Mouse (Mus musculus): ENCODE results near the gene Grin2c. TPM values are rescaled to one million over a fixed set of nuclear protein-coding genes. Genes with fewer than 3 reads are reported as not detected.

Gene Grin2c
- polyA plus RNA-seq, 1 experiment from 2014 or later: 0.05 TPM

DNA sequence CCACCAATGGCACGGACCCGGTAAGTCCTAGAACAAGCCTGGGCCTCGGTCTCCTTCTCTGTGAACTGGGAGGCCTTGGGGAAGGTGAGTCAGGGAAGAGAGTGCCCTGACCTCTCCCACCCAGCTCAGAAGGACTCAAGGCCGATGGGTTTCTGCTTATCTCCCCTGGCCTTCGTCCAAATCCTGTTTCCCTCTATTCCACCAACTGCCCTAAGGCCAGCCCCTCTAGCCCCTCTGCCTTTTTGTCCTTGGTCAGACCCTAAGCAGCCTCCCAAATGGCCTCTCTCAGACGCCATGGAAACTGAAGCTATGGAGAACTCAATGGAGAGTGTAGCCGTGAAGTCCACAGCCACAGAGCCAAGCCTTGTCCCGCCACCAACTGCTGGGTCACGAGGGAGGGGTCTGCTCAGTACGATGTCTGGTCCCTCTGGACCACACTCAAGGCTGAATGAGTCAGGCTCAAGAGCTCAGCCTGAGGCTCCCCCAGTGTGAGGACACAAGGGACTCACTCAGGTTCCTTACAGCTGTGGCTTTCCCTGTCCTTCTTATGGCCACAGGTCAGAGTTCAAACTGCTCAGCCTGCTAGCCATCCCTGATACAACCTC is 6.0 kb upstream of the Grin2c start:
- H3K27me3 ChIP-seq: peaks cover 19% of the 10 kb centered on the region
- peaks cover 6% of the 10 kb centered on the region; the same call in 1 of the 2 replicates for H3K36me3 ChIP-seq
- no peak overlapping the region for H3K4me3 ChIP-seq
- H3K27ac ChIP-seq: no peak overlapping the region
- no peak overlapping the region for H3K4me2 ChIP-seq
- no peaks in the 10 kb centered on the region for H3K9me3 ChIP-seq
- no peak overlapping the region for H3K9ac ChIP-seq
- H3K4me1 ChIP-seq: peaks cover 17% of the 10 kb centered on the region
- ATAC-seq (ENCODE audit: borderline replicate concordance, extremely low read depth, low FRiP score, low TSS enrichment): no peak
- WGBS: 66% methylated on average over 10 of the region's 10 CpGs

DNA sequence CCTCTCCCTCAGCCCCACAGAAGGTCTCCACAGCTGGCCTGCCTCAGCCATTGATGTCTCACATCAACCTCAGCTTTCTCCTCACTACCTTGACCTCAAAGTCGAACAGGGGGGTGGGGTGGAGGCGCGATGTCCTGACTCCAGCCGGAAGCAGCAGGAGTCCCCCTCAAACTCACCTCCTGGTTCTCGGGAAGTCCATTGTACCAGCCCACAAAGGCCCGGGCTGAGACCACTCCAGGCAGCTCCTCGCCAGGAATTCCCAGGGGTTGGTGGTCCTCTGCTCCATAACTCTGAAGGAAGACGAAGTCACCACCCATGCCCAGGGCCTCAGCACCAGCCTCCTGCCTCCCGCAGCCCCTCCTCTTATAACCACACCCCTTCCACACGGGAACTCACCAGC is 4.4 kb upstream of the Grin2c start:
- Histone ChIP-seq H3K36me3 (peaks cover 6% of the 10 kb centered on the region; the same call in 1 of the 2 replicates), H3K27me3 (peaks cover 34% of the 10 kb centered on the region), H3K4me1 (peaks cover 22% of the 10 kb centered on the region), H3K4me2 (no peak overlapping the region), H3K27ac (no peak overlapping the region), H3K9ac (no peak overlapping the region), H3K4me3 (no peak overlapping the region), H3K9me3 (no peaks in the 10 kb centered on the region)
- ATAC-seq (ENCODE audit: borderline replicate concordance, extremely low read depth, low FRiP score, low TSS enrichment): no peak
- 49% methylated on average over 10 of the region's 10 CpGs for WGBS

DNA sequence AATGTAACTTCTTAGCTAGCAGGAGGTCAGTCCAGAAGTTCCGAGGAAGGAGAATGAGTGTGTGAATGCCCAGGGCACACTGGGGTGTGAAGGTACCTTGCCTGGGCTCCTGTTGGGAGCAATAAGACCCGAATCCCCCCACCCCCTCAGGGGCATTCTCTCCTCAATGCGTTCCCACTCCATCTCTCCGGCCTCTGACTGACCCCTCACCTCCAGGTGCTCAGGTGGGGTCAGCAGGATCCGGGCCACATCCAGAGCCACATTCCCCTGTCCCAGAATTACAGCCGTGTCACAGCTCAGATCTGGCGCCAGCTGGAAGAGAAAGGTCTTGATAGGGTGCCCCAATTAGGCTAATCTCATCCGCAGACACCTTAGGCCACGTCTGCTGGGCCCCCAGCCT is 4.0 kb upstream of the Grin2c start:
- WGBS: 60% methylated on average over 9 of the region's 9 CpGs
- H3K9me3 ChIP-seq: no peaks in the 10 kb centered on the region
- H3K4me2 ChIP-seq: no peak overlapping the region
- H3K27ac ChIP-seq: no peak overlapping the region
- no peak overlapping the region for H3K9ac ChIP-seq
- peaks cover 22% of the 10 kb centered on the region for H3K4me1 ChIP-seq
- no peak overlapping the region for H3K4me3 ChIP-seq
- peaks cover 6% of the 10 kb centered on the region; the same call in 1 of the 2 replicates for H3K36me3 ChIP-seq
- ATAC-seq (ENCODE audit: borderline replicate concordance, extremely low read depth, low FRiP score, low TSS enrichment): no peak
- peaks cover 38% of the 10 kb centered on the region for H3K27me3 ChIP-seq

DNA sequence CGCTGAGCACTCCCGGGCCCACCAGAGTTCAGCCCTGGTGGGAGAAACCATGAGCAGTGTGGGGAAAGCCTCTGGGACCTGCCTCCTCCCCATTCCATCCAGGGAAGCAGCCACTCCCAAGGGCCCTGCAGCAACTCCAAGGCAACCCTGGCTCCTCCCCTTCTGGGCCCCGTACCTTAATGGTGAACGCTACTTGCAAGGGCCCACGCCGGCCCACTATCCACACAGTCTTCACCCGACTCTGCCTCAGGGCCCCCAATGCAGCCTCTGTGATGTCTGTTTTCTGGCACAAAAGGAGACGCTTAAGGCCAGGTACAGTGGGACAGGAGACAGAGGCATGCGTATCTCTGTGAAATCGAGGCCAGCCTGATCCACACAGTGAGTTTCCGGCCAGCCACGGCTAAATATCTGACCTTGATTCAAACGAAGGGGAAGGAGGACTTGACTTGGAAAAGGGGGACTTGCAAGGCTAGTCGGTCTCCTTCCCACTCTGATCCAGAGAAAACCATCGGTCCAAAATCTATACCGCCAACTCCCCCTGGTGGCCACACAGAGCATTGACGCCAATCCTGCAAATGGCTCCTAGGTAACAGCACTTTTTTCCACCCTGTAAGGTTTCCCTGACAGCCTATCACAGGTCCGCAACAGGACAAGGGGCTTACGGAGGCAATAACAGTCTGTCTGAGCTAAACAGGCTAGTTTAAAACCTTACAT is 3.3 kb upstream of the Grin2c start:
- Histone ChIP-seq H3K9me3 (no peaks in the 10 kb centered on the region), H3K36me3 (peaks cover 6% of the 10 kb centered on the region; the same call in 1 of the 2 replicates), H3K4me2 (no peak overlapping the region), H3K9ac (no peak overlapping the region), H3K4me3 (no peak overlapping the region), H3K4me1 (peaks cover 21% of the 10 kb centered on the region), H3K27me3 (peaks cover 46% of the 10 kb centered on the region), H3K27ac (no peak overlapping the region)
- WGBS: 25% methylated on average over 19 of the region's 19 CpGs
- no peak for ATAC-seq (ENCODE audit: borderline replicate concordance, extremely low read depth, low FRiP score, low TSS enrichment)

DNA sequence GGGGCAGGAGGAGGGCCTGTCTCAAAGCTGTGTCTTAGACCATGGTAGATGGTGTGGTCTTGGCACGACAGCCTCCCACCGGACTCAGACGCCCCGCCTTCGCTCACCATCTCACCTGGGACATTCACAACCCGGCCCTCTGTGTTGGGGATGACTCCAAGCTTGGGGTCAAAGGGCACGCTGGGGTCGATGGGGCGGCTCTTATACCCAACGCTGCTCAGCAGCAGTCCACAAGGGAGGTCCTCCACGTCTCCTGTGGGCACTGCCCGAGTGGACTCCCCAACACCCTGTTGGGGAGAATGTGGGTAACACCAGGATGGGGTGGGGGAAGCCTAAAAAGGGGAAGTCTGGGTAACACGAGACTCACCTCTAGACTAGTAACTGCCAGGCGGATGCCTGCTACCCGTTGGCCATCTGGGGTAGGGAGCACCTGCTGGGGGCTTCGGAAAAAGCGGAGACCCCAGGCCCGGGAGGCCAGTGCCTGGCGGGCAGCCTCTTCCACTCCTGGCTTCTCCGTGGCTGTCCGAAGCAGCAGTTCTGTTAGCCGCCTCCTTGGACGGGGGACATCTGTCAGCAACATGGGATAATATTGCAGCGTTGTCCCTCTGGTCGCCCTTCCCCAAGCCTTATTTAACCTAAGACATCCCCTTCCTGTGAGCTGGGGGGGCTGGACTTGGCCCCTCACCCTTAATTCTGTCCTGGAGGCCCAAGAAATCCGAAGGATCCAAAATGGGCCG is 2.5 kb upstream of the Grin2c start:
- H3K9me3 ChIP-seq: no peaks in the 10 kb centered on the region
- peaks cover 54% of the 10 kb centered on the region for H3K27me3 ChIP-seq
- H3K9ac ChIP-seq: no peak overlapping the region
- H3K27ac ChIP-seq: no peak overlapping the region
- 83% methylated on average over 26 of the region's 27 CpGs for WGBS
- peaks cover 24% of the 10 kb centered on the region for H3K4me1 ChIP-seq
- H3K4me3 ChIP-seq: no peak overlapping the region
- no peak for ATAC-seq (ENCODE audit: borderline replicate concordance, extremely low read depth, low FRiP score, low TSS enrichment)
- peaks cover 6% of the 10 kb centered on the region; the same call in 1 of the 2 replicates for H3K36me3 ChIP-seq
- H3K4me2 ChIP-seq: no peak overlapping the region

DNA sequence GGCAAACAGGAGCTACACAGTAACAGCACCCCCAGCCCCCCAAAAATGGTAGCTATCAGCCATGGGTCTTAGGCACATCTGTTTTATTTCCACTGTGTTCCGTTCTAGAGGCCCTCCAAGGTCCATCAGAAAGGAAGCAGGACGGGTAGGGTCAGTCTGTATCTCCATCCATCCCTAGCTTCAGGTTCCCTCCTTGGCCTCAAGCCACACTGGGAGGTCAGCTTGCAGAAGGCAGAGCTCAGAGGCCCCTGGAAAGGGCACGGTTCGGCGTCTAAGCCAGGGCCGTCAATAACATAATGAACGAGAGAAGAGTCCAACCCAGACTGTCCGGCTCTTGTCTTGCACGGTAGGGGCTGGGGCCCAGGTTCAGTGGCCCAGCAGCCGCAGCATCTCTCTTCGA is 915 bp upstream of the Grin2c start:
- ATAC-seq (ENCODE audit: borderline replicate concordance, extremely low read depth, low FRiP score, low TSS enrichment): no peak
- Histone ChIP-seq H3K9ac (no peak overlapping the region), H3K4me1 (peaks cover 24% of the 10 kb centered on the region), H3K4me2 (no peak overlapping the region), H3K27me3 (peaks cover 69% of the 10 kb centered on the region), H3K27ac (no peak overlapping the region), H3K9me3 (no peaks in the 10 kb centered on the region), H3K4me3 (no peak overlapping the region), H3K36me3 (peaks cover 6% of the 10 kb centered on the region; the same call in 1 of the 2 replicates)
- 67% methylated on average over 11 of the region's 11 CpGs for WGBS

DNA sequence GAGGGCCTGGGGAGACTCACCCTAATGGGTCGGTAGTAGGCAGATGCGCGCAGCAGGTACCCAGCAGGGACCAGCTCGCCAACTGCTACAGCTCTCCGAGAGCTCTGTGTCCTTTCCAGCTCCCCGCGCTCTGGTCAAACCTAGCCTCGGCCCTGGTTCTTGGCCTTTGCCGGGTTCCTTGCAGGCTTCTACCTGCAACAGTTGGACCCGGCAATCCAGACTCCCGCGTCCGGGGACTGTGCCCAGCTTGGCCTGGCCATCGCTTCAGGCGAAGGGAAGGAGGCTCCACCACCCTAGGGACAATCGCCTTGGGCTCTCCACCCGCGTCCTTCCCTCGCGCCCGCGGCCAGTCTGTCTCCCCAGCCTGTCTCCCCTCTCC is 654 bp downstream of the Grin2c start:
- Histone ChIP-seq H3K9ac (no peak overlapping the region), H3K36me3 (peaks cover 6% of the 10 kb centered on the region; the same call in 1 of the 2 replicates), H3K27ac (no peak overlapping the region), H3K4me3 (peak overlapping the region; percentile 29), H3K4me1 (peaks cover 24% of the 10 kb centered on the region), H3K9me3 (no peaks in the 10 kb centered on the region), H3K4me2 (peak overlapping the region; percentile 56), H3K27me3 (peaks cover 81% of the 10 kb centered on the region)
- ATAC-seq (ENCODE audit: borderline replicate concordance, extremely low read depth, low FRiP score, low TSS enrichment): no peak
- 1% methylated on average over 22 of the region's 22 CpGs for WGBS

DNA sequence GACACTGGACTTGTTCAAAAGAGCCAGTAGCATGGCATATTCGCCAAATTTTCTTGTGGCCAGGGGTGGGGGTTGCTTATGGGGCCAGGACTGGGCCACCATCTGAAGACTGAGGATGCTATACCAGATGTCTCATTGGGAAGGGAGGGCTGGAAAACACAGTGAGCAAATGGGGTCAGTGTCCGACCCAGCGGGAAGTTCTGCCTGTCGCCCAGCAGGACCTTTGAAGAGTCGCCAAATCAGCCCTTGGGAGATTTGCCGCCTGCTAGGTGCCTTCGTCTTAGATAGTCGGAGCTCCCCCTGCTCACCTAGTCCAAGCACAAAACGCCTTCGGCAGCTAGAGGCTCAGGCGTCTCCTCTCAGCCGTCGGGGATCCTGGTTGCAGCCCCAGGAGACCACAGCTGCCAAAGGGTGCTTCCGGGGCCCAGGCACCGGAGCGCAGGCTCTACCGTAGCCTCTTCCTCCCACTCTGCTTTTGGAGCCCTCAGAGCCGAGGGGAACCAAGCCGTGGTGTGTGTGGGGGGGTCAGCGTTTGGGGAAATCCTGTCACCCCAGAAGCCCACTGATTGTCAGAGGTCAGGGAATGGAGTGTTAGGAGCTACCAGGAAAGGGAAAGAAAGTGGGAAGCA is 1.2 kb downstream of the Grin2c start:
- H3K4me2 ChIP-seq: no peak overlapping the region
- H3K27ac ChIP-seq: no peak overlapping the region
- H3K9ac ChIP-seq: no peak overlapping the region
- H3K27me3 ChIP-seq: peaks cover 86% of the 10 kb centered on the region
- no peak for ATAC-seq (ENCODE audit: borderline replicate concordance, extremely low read depth, low FRiP score, low TSS enrichment)
- WGBS: 2% methylated on average over 20 of the region's 20 CpGs
- no peak overlapping the region for H3K4me3 ChIP-seq
- H3K36me3 ChIP-seq: peaks cover 6% of the 10 kb centered on the region; the same call in 1 of the 2 replicates
- no peaks in the 10 kb centered on the region for H3K9me3 ChIP-seq
- peaks cover 24% of the 10 kb centered on the region for H3K4me1 ChIP-seq

DNA sequence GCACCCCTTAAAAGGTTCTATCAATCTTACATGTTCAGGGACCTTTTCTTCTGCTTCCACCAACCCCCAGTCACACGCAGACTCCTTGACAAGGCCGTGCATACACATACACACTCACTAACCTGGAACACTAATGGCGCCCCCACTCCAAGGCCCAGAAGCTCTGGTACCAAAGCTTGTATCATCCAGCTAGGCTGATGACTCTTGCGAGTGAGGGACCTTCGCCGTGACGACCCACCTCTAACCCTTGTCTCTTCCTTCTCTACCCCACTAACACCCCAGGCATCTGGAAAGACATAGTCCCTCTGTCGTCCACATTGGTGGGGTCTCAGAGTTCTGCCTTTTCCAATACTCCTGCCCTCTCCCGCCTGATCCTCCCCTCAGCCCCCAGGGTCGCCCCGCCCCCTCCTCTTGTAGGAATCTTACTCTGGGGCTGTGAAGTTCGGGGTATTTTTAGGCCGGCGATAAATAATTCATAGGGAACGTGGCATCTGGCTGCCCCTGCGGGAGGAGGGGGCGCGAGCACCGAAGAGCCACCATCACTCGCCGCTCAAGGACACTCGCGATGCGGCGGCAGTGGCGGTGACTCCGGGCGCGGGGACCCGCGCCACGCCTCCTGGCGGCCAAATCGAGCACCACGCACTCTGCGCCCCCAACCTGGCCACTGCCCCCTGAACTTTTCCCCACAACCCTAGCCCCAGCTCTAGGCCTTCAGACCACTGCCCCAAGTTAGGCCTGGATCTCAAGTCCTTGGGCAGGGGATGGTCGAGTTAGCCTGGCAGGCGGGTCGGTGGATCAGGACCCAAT is 2.0 kb downstream of the Grin2c start:
- Histone ChIP-seq H3K4me2 (peak overlapping the region; percentile 31; the same call in 1 of the 2 replicates), H3K4me1 (peaks cover 26% of the 10 kb centered on the region), H3K9ac (no peak overlapping the region), H3K9me3 (no peaks in the 10 kb centered on the region), H3K36me3 (peaks cover 6% of the 10 kb centered on the region; the same call in 1 of the 2 replicates), H3K27me3 (peaks cover 94% of the 10 kb centered on the region), H3K27ac (no peak overlapping the region), H3K4me3 (no peak overlapping the region)
- ATAC-seq (ENCODE audit: borderline replicate concordance, extremely low read depth, low FRiP score, low TSS enrichment): no peak
- 7% methylated on average over 39 of the region's 39 CpGs for WGBS

DNA sequence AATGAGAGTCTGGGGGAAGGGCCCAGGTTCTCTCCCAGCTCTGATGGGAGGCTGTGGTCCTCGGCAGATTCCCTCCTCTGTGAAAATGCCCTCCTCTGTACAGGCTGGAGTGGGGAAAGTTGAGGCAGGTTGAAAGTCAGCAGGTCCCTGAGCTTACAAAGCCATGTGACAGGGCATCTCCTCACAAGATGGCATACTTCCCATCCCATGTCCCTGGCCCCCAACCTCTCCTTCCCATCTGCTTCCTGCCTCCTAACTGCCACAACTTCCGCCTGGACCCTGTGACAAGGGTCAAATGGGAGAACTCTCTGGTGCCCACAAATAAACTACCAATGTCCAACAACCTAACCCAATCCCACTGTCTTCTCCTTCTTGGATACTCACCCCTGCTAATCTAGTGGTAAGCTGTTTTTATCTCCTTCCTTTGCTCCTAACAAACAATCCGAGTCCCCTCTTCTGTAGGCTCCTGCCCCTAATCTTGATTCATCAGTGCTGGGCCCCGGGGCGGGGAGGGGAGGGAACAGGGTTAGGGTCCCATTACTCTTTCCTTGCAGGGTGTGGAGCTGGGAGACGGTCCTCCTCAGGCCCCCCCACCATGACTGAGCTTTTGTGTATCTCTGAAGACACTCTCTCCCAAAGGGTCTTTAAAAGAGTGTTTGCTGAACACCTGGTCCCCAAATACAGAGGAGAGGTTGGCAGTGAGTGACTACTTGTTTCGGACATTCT is 2.7 kb downstream of the Grin2c start:
- Histone ChIP-seq H3K36me3 (peaks cover 6% of the 10 kb centered on the region; the same call in 1 of the 2 replicates), H3K27me3 (peaks cover 100% of the 10 kb centered on the region), H3K27ac (no peak overlapping the region), H3K4me3 (no peak overlapping the region), H3K9me3 (no peaks in the 10 kb centered on the region), H3K4me1 (peaks cover 33% of the 10 kb centered on the region), H3K9ac (no peak overlapping the region), H3K4me2 (no peak overlapping the region)
- ATAC-seq (ENCODE audit: borderline replicate concordance, extremely low read depth, low FRiP score, low TSS enrichment): no peak
- 53% methylated on average over 7 of the region's 7 CpGs for WGBS
